Mouse (Mus musculus) Muller cell, postnatal 12 days (primary cell): ENCODE data around the gene Mfrp.
"Not testable (repeated sequence)": the region's sequence is repeated elsewhere in the genome, so short reads cannot be mapped to it uniquely, and the experiment has no call there.

Experiments used
- DNase-seq: peaks from one replicate; pipeline ENCODE4 v3.0.0-alpha.2; 2015; ENCODE audit errors: inconsistent ontology term

Gene Mfrp

GRCm38 (mm10) chr9:44104881-44105280, 3.4 kb downstream of the Mfrp start:
- DNase-seq = peak; percentile 41

- no peak for DNase-seq
Observed at GRCm38 (mm10) chr9:44105781-44106180, 4.3 kb downstream of the Mfrp start.

- no peak for DNase-seq
Observed at GRCm38 (mm10) chr9:44106182-44106581, 4.7 kb downstream of the Mfrp start.

GRCm38 (mm10) chr9:44106596-44106995, 5.1 kb downstream of the Mfrp start:
- no peak for DNase-seq

- peak; percentile 96 for DNase-seq
Observed at GRCm38 (mm10) chr9:44107110-44107509, 5.6 kb downstream of the Mfrp start, which contains the start of gene C1qtnf5. TSS of gene C1qtnf5 (plus strand) at chr9:44107245.

GRCm38 (mm10) chr9:44107557-44108179, 6.1 kb downstream of the Mfrp start:
- DNase-seq = peak; percentile 48

- DNase-seq = peak; percentile 24
Observed at GRCm38 (mm10) chr9:44108269-44109055, 6.9 kb downstream of the Mfrp start.

GRCm38 (mm10) chr9:44109360-44110095, 8.0 kb downstream of the Mfrp start:
- peak; percentile 77 for DNase-seq

- DNase-seq = not testable (repeated sequence)
Observed at GRCm38 (mm10) chr9:44111909-44112308, 10.4 kb downstream of the Mfrp start.

- peak; percentile 94 for DNase-seq
Observed at GRCm38 (mm10) chr9:44113105-44113789, 11.7 kb downstream of the Mfrp start, which contains the start of the genes Gm49380 and Rnf26. TSS of gene Gm49380 (minus strand) at chr9:44113500. TSS of gene Rnf26 (minus strand) at chr9:44113517.

GRCm38 (mm10) chr9:44114453-44114852, 12.9 kb downstream of the Mfrp start:
- no peak for DNase-seq

- no peak for DNase-seq
Observed at GRCm38 (mm10) chr9:44115599-44115998, 14.1 kb downstream of the Mfrp start.

- no peak for DNase-seq
Observed at GRCm38 (mm10) chr9:44116182-44116581, 14.7 kb downstream of the Mfrp start.

GRCm38 (mm10) chr9:44119011-44119410, 17.5 kb downstream of the Mfrp start:
- no peak for DNase-seq

GRCm38 (mm10) chr9:44119948-44120465, 18.5 kb downstream of the Mfrp start:
- no peak for DNase-seq

- peak; percentile 34 for DNase-seq
Observed at GRCm38 (mm10) chr9:44124317-44124716, 22.8 kb downstream of the Mfrp start.

GRCm38 (mm10) chr9:44125026-44125425, 23.5 kb downstream of the Mfrp start:
- no peak for DNase-seq

- peak; percentile 87 for DNase-seq
Observed at GRCm38 (mm10) chr9:44125546-44126428, 24.3 kb downstream of the Mfrp start.

GRCm38 (mm10) chr9:44126746-44127145, 25.2 kb downstream of the Mfrp start:
- no peak for DNase-seq

- no peak for DNase-seq
Observed at GRCm38 (mm10) chr9:44127351-44127801, 25.8 kb downstream of the Mfrp start.
